Mouse (Mus musculus) gastrocnemius, postnatal 4 days (tissue): Measurements from ENCODE around the gene Farsa. TPM values are rescaled to one million over a fixed set of nuclear protein-coding genes. Genes with fewer than 3 reads are reported as not detected.

Source experiments
- DNase-seq, 2 experiments: peaks; one replicate each; pipeline ENCODE4 v3.0.0; 2021 to 2022; ENCODE audit warnings: low spot score in 2 of 2, mixed read lengths in 2 of 2
- total RNA-seq, 2 experiments: library from RNA; stranded (reverse); gene quantifications; 2 replicates each; pipeline ENCODE4 v1.2.3; 2021

The Farsa gene
- total RNA-seq, 2 experiments from 2014 or later, result 37.2 to 41.3 TPM

- DNase-seq, result no peak
Measured at GRCm38 (mm10) chr8:84834002-84834865, 22.6 kb upstream of the Farsa start.

GRCm38 (mm10) chr8:84834866-84835855 lies 21.6 kb upstream of the Farsa start:
- DNase-seq, result peak; percentile 67 to 71

GRCm38 (mm10) chr8:84837149-84837911 lies 19.5 kb upstream of the Farsa start:
- no peak for DNase-seq

GRCm38 (mm10) chr8:84837912-84838470 lies 18.8 kb upstream of the Farsa start:
- DNase-seq, result no peak

GRCm38 (mm10) chr8:84838513-84838912 lies 18.3 kb upstream of the Farsa start:
- no peak for DNase-seq

- DNase-seq, result no peak
Measured at GRCm38 (mm10) chr8:84839411-84839810, 17.4 kb upstream of the Farsa start.

GRCm38 (mm10) chr8:84839875-84840247 lies 16.9 kb upstream of the Farsa start:
- DNase-seq, result no peak

- DNase-seq, result peak; percentile 79 to 90
Measured at GRCm38 (mm10) chr8:84840248-84840999, 16.4 kb upstream of the Farsa start, which contains the start of gene Rad23a. Gene Rad23a (minus strand): TSS chr8:84840665.

- no peak for DNase-seq
Measured at GRCm38 (mm10) chr8:84841514-84841913, 15.3 kb upstream of the Farsa start.

GRCm38 (mm10) chr8:84844397-84845070 lies 12.3 kb upstream of the Farsa start:
- DNase-seq, result no peak

- peak in 1 of 2 experiments; percentile 61 for DNase-seq
Measured at GRCm38 (mm10) chr8:84845355-84846093, 11.3 kb upstream of the Farsa start.

GRCm38 (mm10) chr8:84846094-84846721 lies 10.6 kb upstream of the Farsa start:
- DNase-seq, result no peak

GRCm38 (mm10) chr8:84846722-84847572 lies 9.8 kb upstream of the Farsa start, which contains the start of gene Calr:
Gene Calr (minus strand): TSS chr8:84846934.
- DNase-seq, result peak; percentile 98 to 99

- DNase-seq, result no peak
Measured at GRCm38 (mm10) chr8:84847684-84848435, 8.9 kb upstream of the Farsa start.

GRCm38 (mm10) chr8:84856434-84856833 lies 355 bp upstream of the Farsa start:
- no peak for DNase-seq
